Mouse (Mus musculus) neural tube, embryonic 12.5 days (tissue): ENCODE results near the gene Hoxa10. TPM values are rescaled to one million over a fixed set of nuclear protein-coding genes. Genes with fewer than 3 reads are reported as not detected.
A peak's percentile ranks its signal among the peaks of the same experiment; 100 is the strongest.

Experiments
- ATAC-seq: fragments of 200-750 bp; cut with Nextera tagmentation; 2 replicates; pipeline ENCODE4 v1.8.0; 2017; ENCODE audit warnings: low read depth, mild to moderate bottlenecking, moderate TSS enrichment, moderate library complexity; ENCODE audit not compliant: low FRiP score
- H3K27ac ChIP-seq: fragments of 300-500 bp; sonication (generic); 2 replicates; pipeline ENCODE4 v1.5.1; 2016
- H3K27me3 ChIP-seq: fragments of 300-500 bp; sonication (generic); replicated peaks from 2 replicates; pipeline ENCODE4 v1.6.1; 2016; ENCODE audit warnings: mild to moderate bottlenecking
- H3K36me3 ChIP-seq: fragments of 300-500 bp; sonication (generic); 2 replicates; pipeline ENCODE4 v1.6.1; 2016; ENCODE audit warnings: mild to moderate bottlenecking
- H3K4me1 ChIP-seq: fragments of 300-500 bp; sonication (generic); 2 replicates; pipeline ENCODE4 v1.6.1; 2016
- H3K4me2 ChIP-seq: fragments of 300-500 bp; sonication (generic); replicated peaks from 2 replicates; pipeline ENCODE4 v1.6.1; 2016; ENCODE audit warnings: mild to moderate bottlenecking
- H3K4me3 ChIP-seq: fragments of 300-500 bp; sonication (generic); 2 replicates; pipeline ENCODE4 v1.5.1; 2016
- H3K9ac ChIP-seq: fragments of 300-500 bp; sonication (generic); 2 replicates; pipeline ENCODE4 v1.6.1; 2016; ENCODE audit warnings: mild to moderate bottlenecking
- H3K9me3 ChIP-seq: fragments of 300-500 bp; sonication (generic); 2 replicates; pipeline ENCODE4 v1.6.1; 2016; ENCODE audit warnings: mild to moderate bottlenecking
- WGBS: fragments of 180-500 bp; shearing (Covaris S2); methylation state at CpG from one replicate; pipeline ENCODE4 v1.1.7; 2016; 5-methylcytosine and 5-hydroxymethylcytosine counted together
- microRNA counts: library from miRNA; unstranded; fragments of <30 nt; microRNA quantifications from one replicate; lab custom pipeline; 2017
- microRNA-seq: library from miRNA; unstranded; fragments of <30 nt; microRNA quantifications from one replicate; pipeline ENCODE4, GENCODE M21; 2017
- polyA plus RNA-seq: library from polyadenylated mRNA; unstranded; fragments of >200 nt; fragmentation: Nextera tagmentation; extraction: Ambion mirVana; gene quantifications from 2 replicates; pipeline ENCODE4 v1.2.1, GENCODE M21; 2016

The Hoxa10 gene
- polyA plus RNA-seq, 1 experiment from 2014 or later: 108 TPM

DNA sequence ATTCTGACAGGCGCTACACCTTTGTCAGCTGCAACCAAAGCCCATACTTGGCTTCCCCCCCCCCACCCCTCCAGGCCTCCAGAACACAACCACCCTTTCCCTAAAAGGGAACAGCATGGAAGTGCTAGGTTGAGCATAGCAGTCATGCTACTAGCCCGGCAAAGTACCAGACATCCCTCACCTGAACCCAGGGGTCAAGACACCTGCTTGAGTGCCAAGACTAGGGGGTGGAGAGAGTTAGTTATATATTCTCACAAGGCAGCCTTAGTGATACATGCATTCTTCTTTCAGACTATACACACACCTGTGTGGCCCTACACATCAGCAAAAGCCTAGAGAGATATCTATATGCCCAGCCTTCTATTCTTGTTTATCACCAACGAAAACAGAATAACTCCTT, 54.8 kb downstream of the Hoxa10 start:
- Histone ChIP-seq H3K4me3 (peak overlapping the region; percentile 13; the same call in 1 of the 2 replicates), H3K4me2 (peak overlapping the region; percentile 99), H3K4me1 (peaks cover 99% of the 10 kb centered on the region), H3K9ac (peak overlapping the region; percentile 39), H3K9me3 (no peaks in the 10 kb centered on the region), H3K36me3 (peaks cover 27% of the 10 kb centered on the region), H3K27me3 (no peaks in the 10 kb centered on the region), H3K27ac (peak overlapping the region; percentile 77)
- 11% methylated on average over 3 of the region's 3 CpGs for WGBS
- ATAC-seq: no peak

DNA sequence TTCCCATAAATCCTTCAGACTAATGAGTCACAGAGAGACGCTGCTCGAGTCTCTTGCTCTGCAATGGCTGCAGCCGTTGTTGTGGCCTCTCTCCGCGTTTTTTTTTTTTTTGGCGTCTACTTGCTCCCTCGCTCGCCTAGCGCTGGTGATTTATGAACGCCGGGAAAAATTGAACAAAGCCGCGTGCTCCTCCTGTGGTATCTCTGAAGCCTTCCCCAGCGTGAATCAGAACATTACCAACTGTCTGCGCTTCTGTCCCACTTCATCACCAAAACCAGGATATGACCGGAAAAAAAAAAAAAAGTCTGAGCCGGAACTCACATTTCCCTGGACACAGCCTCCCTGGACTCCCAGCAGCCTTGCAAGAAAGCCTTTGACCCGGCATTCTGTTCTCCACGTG, 55.4 kb downstream of the Hoxa10 start:
- peaks cover 99% of the 10 kb centered on the region for H3K4me1 ChIP-seq
- H3K9me3 ChIP-seq: no peaks in the 10 kb centered on the region
- peaks cover 27% of the 10 kb centered on the region for H3K36me3 ChIP-seq
- H3K27ac ChIP-seq: peak overlapping the region; percentile 77
- H3K27me3 ChIP-seq: no peaks in the 10 kb centered on the region
- peak overlapping the region; percentile 13 for H3K4me3 ChIP-seq
- under 1% methylated on average over 19 of the region's 19 CpGs for WGBS
- H3K4me2 ChIP-seq: peak overlapping the region; percentile 99
- H3K9ac ChIP-seq: peak overlapping the region; percentile 39
- no peak for ATAC-seq

DNA sequence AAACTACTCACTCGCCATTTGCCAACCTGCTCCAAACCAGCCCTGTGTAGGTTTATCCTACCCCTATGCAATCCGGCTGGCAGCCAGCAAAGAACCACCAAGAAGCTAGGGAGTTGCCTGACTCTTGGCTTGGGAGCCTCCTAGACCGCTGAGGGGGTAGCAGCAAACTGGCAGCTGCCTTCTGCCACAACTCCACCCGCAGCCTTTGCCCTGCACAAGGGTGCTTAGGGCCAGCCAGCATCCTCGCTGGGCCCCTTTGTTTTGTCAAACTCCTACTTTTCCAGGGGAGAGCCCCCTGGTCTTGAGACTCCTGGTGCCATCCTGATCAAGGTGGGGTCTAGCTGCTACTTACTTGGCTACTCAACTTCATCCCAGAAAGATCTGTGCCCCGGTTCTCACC, 56.0 kb downstream of the Hoxa10 start:
- peaks cover 23% of the 10 kb centered on the region for H3K36me3 ChIP-seq
- peak overlapping the region; percentile 77 for H3K27ac ChIP-seq
- peak overlapping the region; percentile 99 for H3K4me2 ChIP-seq
- no peak for ATAC-seq
- no peaks in the 10 kb centered on the region for H3K9me3 ChIP-seq
- H3K27me3 ChIP-seq: no peaks in the 10 kb centered on the region
- peaks cover 99% of the 10 kb centered on the region for H3K4me1 ChIP-seq
- 4% methylated on average over 6 of the region's 6 CpGs for WGBS
- peak overlapping the region; percentile 33 for H3K9ac ChIP-seq
- H3K4me3 ChIP-seq: peak overlapping the region; percentile 9; the same call in 1 of the 2 replicates

DNA sequence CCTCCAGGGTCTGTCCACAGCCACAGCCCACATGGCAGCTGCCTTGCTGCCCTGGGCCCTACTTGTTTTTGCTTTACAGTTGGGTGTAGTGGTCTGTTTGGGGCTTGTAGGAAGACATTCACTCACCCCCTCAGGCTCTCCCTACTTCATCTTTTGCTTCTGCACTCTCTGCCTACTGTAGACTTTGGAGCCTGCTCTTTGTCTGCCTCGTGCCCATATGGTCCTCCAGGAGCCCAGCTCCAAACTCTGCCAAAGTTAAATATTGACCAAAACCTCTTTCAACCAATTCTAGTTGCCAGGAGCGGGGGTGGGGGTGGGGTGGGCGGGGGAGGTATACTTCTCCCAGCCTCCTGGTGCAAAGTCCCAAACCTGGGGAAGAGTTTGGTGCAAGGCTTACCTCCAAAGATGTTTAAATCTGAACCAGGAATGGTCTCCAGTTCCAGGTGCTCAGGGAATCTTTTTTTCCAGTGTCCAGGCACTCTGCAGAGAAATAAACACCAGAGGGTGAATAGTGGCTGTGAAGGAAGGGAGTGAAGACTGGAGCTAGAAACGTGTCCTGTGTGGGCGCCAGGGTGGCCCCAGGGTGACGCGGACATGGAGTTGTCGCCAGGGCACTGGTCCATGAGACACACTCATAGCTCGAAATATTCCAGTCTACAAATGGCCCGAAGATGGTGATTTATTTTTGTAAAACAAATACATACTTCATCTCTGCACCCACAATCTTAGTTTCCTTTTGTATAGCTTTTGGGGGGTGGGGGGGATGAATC, 57.2 kb downstream of the Hoxa10 start:
- H3K4me1 ChIP-seq: peaks cover 99% of the 10 kb centered on the region
- peaks cover 14% of the 10 kb centered on the region for H3K36me3 ChIP-seq
- WGBS: 10% methylated on average over 10 of the region's 10 CpGs
- no peaks in the 10 kb centered on the region for H3K27me3 ChIP-seq
- peak overlapping the region; percentile 33 for H3K9ac ChIP-seq
- peak overlapping the region; percentile 77 for H3K27ac ChIP-seq
- no peak overlapping the region for H3K4me3 ChIP-seq
- H3K9me3 ChIP-seq: no peaks in the 10 kb centered on the region
- ATAC-seq: no peak
- peak overlapping the region; percentile 99 for H3K4me2 ChIP-seq

DNA sequence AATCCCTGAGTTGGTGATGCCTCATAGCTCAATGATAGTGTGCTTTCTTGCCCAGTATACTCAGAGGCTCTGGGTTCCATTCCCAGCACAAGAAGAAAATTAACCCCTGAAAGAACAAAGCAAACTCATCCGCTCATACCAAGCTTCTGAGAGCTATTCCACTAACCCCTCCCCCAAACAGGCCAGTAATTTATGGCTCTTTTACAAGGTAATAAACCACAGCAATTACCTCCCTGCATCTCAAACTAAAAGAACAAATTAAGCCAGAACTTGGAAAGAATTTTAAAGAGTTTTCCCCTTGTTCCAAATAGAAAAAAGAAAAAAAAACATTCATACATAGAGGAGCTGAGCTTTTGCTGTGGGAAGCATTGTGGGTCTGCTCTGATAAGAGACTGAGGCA, 57.9 kb downstream of the Hoxa10 start:
- H3K27me3 ChIP-seq: no peaks in the 10 kb centered on the region
- H3K4me3 ChIP-seq: no peak overlapping the region
- peak overlapping the region; percentile 99 for H3K4me2 ChIP-seq
- WGBS: 21% methylated on average over 1 of the region's 1 CpGs
- H3K9me3 ChIP-seq: no peaks in the 10 kb centered on the region
- ATAC-seq: no peak
- H3K27ac ChIP-seq: peak overlapping the region; percentile 77; the same call in 1 of the 2 replicates
- peaks cover 14% of the 10 kb centered on the region for H3K36me3 ChIP-seq
- peak overlapping the region; percentile 33; the same call in 1 of the 2 replicates for H3K9ac ChIP-seq
- peaks cover 98% of the 10 kb centered on the region for H3K4me1 ChIP-seq

DNA sequence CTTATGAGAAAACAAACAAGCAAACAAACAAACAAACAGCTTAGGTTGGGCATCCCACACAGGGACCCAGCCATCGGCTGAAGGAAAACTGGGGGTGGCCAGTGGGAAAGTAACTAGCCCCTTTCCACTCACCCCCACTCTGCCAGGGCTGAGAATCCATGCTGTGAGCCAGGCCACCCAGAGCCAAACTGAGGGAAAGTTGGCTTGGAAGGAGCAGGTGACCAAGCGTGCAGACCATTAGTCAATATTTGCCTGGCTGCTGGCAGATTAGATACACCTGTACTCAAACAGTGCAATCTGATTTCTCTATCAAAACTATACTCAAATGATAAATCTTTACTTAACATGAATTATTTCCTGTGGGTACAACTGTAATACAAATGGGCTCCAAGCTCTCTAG, 58.6 kb downstream of the Hoxa10 start:
- Histone ChIP-seq H3K4me1 (peaks cover 98% of the 10 kb centered on the region), H3K4me3 (no peak overlapping the region), H3K9me3 (no peaks in the 10 kb centered on the region), H3K9ac (0 out of 2 replicates have a peak overlapping the region, but pooled peaks have one; percentile 4), H3K4me2 (peak overlapping the region; percentile 99), H3K27ac (no peak overlapping the region), H3K36me3 (peaks cover 14% of the 10 kb centered on the region), H3K27me3 (no peaks in the 10 kb centered on the region)
- 16% methylated on average over 2 of the region's 2 CpGs for WGBS
- no peak for ATAC-seq

MicroRNAs encoded within 50 kb of the gene (microRNA counts, 519-probe panel; counts per million panel counts)
- microRNA mmu-miR-196b (lab: Ali Mortazavi, UCI): 6,429 counts per million, percentile 92 among the panel's probes with 10 or more counts

Small RNA genes within 50 kb of the gene (microRNA-seq; reads per million reads assigned to microRNA genes)
- gene Mir196b: 11,466 reads per million, percentile 96 among the genes with 10 or more reads in this experiment

Other genes with a start within 250 kb of the Hoxa10 start
- gene Skap2, start 228.3 kb downstream of the Hoxa10 start, polyA plus RNA-seq: 57.3 and 60.8 TPM in 2 replicates
- gene Hoxa1, start 82.5 kb downstream of the Hoxa10 start, polyA plus RNA-seq: 4.7 and 5.0 TPM in 2 replicates
- 25.6 and 34.2 TPM in 2 replicates for gene Hoxa2, start 76.0 kb downstream of the Hoxa10 start, polyA plus RNA-seq
- 6.4 and 7.0 TPM in 2 replicates for gene 5730596B20Rik, start 63.4 kb downstream of the Hoxa10 start, polyA plus RNA-seq
- 7.1 and 9.7 TPM in 2 replicates for gene Hoxa4, start 49.1 kb downstream of the Hoxa10 start, polyA plus RNA-seq
- gene Hoxa5, start 36.3 kb downstream of the Hoxa10 start, polyA plus RNA-seq: 72.6 and 76.1 TPM in 2 replicates
- gene Hoxa6, start 32.1 kb downstream of the Hoxa10 start, polyA plus RNA-seq: 34.7 and 34.9 TPM in 2 replicates
- gene Hoxa3, start 27.5 kb downstream of the Hoxa10 start, polyA plus RNA-seq: 21.1 and 25.1 TPM in 2 replicates
- gene Gm28308, start 27.5 kb downstream of the Hoxa10 start, polyA plus RNA-seq: not detected in 2 replicates
- 81.2 and 102 TPM in 2 replicates for gene Hoxa7, start 19.0 kb downstream of the Hoxa10 start, polyA plus RNA-seq
- 124 and 131 TPM in 2 replicates for gene Hoxa9, start 9.8 kb downstream of the Hoxa10 start, polyA plus RNA-seq
- 10.8 and 13.4 TPM in 2 replicates for gene Hoxa11, start 5.0 kb upstream of the Hoxa10 start, polyA plus RNA-seq
- gene Hoxa13, start 20.0 kb upstream of the Hoxa10 start, polyA plus RNA-seq: 0.10 and 1.3 TPM in 2 replicates
- 4.1 and 4.5 TPM in 2 replicates for gene Evx1, start 72.6 kb upstream of the Hoxa10 start, polyA plus RNA-seq